Mouse (Mus musculus) spleen, embryonic (tissue): Measurements from ENCODE around the gene Gm7145.
"Not testable (repeated sequence)": the region's sequence is repeated elsewhere in the genome, so short reads cannot be mapped to it uniquely, and the experiment has no call there.

ENCODE experiments used
- CTCF ChIA-PET: fragments of 350-600 bp; sonication (Branson Sonifier 250); formaldehyde crosslinking; loops from one replicate; lab custom pipeline; 2022; lab: Charles Lee

Gm7145 gene

DNA sequence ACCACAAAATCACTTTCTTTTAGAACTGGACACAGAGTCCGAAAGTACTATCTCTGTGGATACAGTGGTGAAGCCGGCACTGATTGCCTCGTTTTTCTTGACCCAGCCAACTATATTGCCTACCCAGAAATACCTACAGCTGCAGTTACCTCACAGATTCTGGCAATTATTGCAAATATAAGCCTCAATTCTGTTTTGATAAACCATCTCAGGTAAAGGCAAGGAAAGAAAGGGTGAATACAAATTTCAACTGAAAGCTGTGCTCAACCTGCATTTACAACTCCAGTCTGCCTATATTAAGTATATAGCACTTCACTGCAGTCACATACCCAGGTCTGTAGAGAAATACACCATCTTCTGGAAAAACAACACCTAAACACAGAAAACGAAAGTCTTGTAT, at the start of gene Gm7145:
TSS of gene Gm7145 (plus strand) at position 301 of the 400 bp plus-strand sequence.
- CTCF ChIA-PET = no interaction called here

DNA sequence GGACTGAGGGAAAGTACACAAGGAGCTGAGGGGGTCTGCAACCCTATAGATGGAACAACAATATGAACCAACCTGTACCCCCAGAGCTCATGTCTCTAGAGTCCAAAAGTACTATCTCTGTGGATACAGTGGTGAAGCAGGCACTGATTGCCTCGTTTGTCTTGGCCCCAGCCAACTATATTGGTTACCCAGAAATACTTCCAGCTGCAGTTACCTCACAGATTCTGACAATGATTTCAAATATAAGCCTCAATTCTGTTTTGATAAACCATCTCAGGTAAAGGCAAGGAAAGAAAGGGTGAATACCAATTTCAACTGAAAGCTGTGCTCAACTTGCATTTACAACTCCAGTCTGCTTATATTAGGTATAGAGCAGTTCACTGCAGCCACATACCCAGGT, 38.0 kb upstream of the Gm7145 start, which contains the start of gene Gm28168:
TSS of gene Gm28168 (plus strand) at position 301 of the 400 bp plus-strand sequence.
- CTCF ChIA-PET = not testable (repeated sequence)

DNA sequence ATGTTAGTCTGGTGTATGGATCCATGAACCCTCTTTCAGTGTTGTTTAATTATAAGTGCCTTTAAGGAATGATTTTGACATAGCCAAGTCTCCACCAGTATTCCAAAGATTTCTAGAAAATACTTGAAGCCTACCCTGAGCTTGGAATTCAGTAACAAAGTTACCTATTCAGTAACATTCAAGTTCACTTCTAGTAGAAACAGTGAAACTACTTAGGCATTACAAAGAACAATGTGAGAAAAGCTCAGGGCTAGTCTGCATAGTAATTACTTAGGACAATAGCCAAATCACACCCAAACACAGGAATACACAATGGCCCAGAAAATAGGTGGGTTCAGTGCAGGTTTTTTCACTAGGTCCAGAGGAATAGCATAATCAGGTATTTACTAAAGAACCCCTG, 38.1 kb downstream of the Gm7145 start:
- CTCF ChIA-PET = not testable (repeated sequence)

DNA sequence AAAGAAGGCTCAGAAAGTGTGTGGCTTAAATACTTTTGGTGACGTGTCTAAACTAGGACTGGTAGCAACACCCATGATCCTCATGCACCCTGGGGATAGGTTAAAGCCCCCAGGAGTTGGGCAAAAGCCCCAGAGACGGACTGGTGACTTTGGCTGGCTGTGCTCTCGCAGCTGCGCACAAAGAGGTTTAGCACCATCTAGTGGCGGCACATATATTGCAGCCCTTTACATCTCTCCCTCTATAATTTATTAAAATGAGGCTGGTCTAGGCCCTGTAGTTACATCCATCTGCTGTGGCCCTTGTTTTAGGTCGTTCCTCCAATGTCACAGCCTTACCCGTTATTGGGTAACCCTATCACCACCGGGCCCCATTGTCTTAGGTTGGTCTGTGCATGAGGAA, 47.0 kb downstream of the Gm7145 start:
- CTCF ChIA-PET = not testable (repeated sequence)
